Mouse (Mus musculus) adrenal gland, adult 8-10 months (tissue): ENCODE measurements around the gene Timm8b. TPM values are rescaled to one million over a fixed set of nuclear protein-coding genes. Genes with fewer than 3 reads are reported as not detected.

ENCODE experiments used
- DNase-seq: peaks from one replicate; pipeline ENCODE4 v3.0.0; 2022
- total RNA-seq, 4 experiments: library from RNA; stranded (reverse); gene quantifications; 2 replicates each; pipeline ENCODE4 v1.2.4; 2022

The Timm8b gene
- total RNA-seq, result 100 to 1,000 TPM; 139 to 206 (median 156) TPM

GRCm38 (mm10) chr9:50603189-50603997, at the start of gene Timm8b, which contains the start of gene Sdhd:
Gene Timm8b, plus strand, starts transcription at chr9:50603910.
Gene Sdhd, minus strand, starts transcription at chr9:50603812.
- DNase-seq, result peak; percentile 94

- peak; percentile 33 for DNase-seq
These were observed 49.2 kb upstream of the Timm8b start, which contains the start of gene Il18 for GRCm38 (mm10) chr9:50554241-50555093. Gene Il18, plus strand, starts transcription at chr9:50554827.

GRCm38 (mm10) chr9:50555094-50555446, 48.6 kb upstream of the Timm8b start, which contains the start of gene Bco2:
Gene Bco2, minus strand, starts transcription at chr9:50555181.
- no peak for DNase-seq

GRCm38 (mm10) chr9:50561145-50561917, 42.4 kb upstream of the Timm8b start, which contains the start of gene Tex12:
Gene Tex12, minus strand, starts transcription at chr9:50561325.
- DNase-seq, result no peak

GRCm38 (mm10) chr9:50561918-50562360, 41.8 kb upstream of the Timm8b start:
- DNase-seq, result no peak

- no peak for DNase-seq
These were observed 38.5 kb upstream of the Timm8b start for GRCm38 (mm10) chr9:50565173-50565572.

- no peak for DNase-seq
These were observed 37.8 kb upstream of the Timm8b start for GRCm38 (mm10) chr9:50565940-50566339.

GRCm38 (mm10) chr9:50567372-50567771, 36.3 kb upstream of the Timm8b start:
- DNase-seq, result no peak

GRCm38 (mm10) chr9:50567881-50568280, 35.8 kb upstream of the Timm8b start:
- no peak for DNase-seq

GRCm38 (mm10) chr9:50569599-50570525, 33.8 kb upstream of the Timm8b start:
- DNase-seq, result no peak

- DNase-seq, result no peak
These were observed 23.3 kb upstream of the Timm8b start for GRCm38 (mm10) chr9:50580370-50580769.

GRCm38 (mm10) chr9:50585145-50585818, 18.4 kb upstream of the Timm8b start:
- no peak for DNase-seq

GRCm38 (mm10) chr9:50586955-50587354, 16.8 kb upstream of the Timm8b start:
- no peak for DNase-seq

- no peak for DNase-seq
These were observed 12.7 kb upstream of the Timm8b start for GRCm38 (mm10) chr9:50590856-50591518.

GRCm38 (mm10) chr9:50592955-50593354, 10.8 kb upstream of the Timm8b start:
- DNase-seq, result no peak

GRCm38 (mm10) chr9:50593544-50593943, 10.2 kb upstream of the Timm8b start:
- no peak for DNase-seq

- DNase-seq, result no peak
These were observed 8.8 kb upstream of the Timm8b start for GRCm38 (mm10) chr9:50594794-50595417.

- no peak for DNase-seq
These were observed 6.7 kb upstream of the Timm8b start for GRCm38 (mm10) chr9:50596973-50597372.

GRCm38 (mm10) chr9:50601536-50601935, 2.2 kb upstream of the Timm8b start:
- DNase-seq, result no peak
